Mouse (Mus musculus) G1E (cell line): Measurements from ENCODE around the gene Nefh.

Experiments
- CTCF ChIP-seq: IDR thresholded peaks from 2 replicates; pipeline ENCODE4 v1.5.1; 2012; ENCODE audit warnings: low read depth, low read length, inconsistent platforms, mixed read lengths
- TAL1 ChIP-seq: conservative IDR thresholded peaks from 2 replicates; pipeline ENCODE4 v1.6.1; 2012; ENCODE audit warnings: low read depth, low read length, inconsistent platforms, mixed read lengths

- TF ChIP-seq TAL1 (no peak), CTCF (no peak)
Measured at GRCm38 (mm10) chr11:4947813-4948174, at the start of gene Nefh.
